Mouse (Mus musculus) layer of hippocampus, postnatal 10 days (tissue): ENCODE results near the gene Gm8251. TPM values are rescaled to one million over a fixed set of nuclear protein-coding genes. Genes with fewer than 3 reads are reported as not detected.
"Not testable (repeated sequence)": the region's sequence is repeated elsewhere in the genome, so short reads cannot be mapped to it uniquely, and the experiment has no call there.

Experiments
- DNase-seq, 2 experiments: peaks; one replicate each; pipeline ENCODE4 v3.0.0; 2021; ENCODE audit warnings: low spot score in 2 of 2
- long read RNA-seq: library from polyadenylated mRNA; stranded (forward); transcript quantifications from one replicate; pipeline ENCODE4 v2.0.0, GENCODE M21; 2023
- total RNA-seq, 2 experiments: library from RNA; stranded (reverse); gene quantifications; 2 replicates each; pipeline ENCODE4 v1.2.3; 2021

Gene Gm8251
- not detected for total RNA-seq
- long read RNA-seq = 0 reads

DNA sequence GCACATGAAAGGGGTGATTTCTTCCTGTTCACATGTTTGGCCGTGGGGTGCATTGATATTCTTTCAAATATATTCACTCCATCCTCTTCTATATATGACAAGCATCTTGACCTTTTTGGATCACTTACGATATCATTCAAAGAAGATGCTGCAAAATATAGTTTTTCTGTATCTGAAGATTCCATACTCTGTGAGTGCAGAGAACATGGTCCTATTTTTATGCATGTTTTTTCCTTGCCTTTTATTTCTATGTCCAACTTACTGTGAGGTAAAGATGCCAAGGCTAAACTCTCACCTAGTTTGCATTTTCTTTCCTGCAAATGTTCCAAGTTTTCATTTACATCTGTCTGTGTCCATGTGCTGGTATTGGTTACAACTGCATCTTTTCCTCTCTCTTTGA, at the start of gene Gm8251:
Gene Gm8251, minus strand, starts transcription at position 101 of the 400 bp plus-strand sequence.
- DNase-seq = no peak

DNA sequence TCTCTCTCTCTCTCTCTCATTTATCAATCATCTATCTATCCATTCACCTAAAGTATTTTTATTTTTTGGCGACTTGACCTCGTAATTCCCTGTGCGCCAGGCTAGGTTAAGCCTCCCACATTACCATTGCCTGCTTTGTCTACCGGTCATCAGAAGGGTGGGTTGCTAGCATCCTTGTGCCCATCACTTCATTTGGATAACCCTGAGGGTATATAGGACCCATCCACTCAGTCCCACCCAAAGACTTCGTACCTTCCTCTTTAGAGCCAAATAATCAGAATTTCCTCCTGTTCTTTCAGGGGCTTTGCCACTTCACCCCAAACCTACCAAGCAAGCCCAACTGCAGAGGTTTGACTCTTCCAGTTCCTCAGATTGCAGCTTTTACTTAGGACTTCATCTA, 41.2 kb upstream of the Gm8251 start:
- no peak for DNase-seq

DNA sequence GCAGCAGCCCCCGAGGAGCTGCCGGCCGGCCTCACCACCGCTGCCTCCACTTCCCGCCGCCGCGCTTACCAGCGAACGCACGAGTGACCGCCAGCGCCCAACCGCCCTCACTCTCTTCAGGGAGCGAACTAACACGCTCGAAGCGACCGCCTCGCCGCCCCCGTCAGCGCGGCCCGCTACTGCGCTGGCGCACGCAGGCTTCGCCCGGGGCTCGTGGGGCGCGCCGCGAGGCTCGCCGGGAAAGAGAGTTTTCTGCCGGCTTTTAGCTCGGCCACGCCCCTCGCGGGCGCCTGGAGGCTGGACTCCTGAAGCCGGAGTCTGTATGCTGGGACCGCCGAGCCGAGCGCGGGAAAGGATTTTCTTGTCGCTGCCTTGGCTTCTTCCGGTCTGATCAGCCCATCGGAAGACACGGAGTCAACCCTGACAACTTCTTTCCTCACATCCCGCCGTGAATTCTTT, 40.6 kb upstream of the Gm8251 start, which contains the start of gene Tex30:
Gene Tex30, minus strand, starts transcription at position 183 of the 459 bp plus-strand sequence.
- DNase-seq = peak; percentile 88 to 94

DNA sequence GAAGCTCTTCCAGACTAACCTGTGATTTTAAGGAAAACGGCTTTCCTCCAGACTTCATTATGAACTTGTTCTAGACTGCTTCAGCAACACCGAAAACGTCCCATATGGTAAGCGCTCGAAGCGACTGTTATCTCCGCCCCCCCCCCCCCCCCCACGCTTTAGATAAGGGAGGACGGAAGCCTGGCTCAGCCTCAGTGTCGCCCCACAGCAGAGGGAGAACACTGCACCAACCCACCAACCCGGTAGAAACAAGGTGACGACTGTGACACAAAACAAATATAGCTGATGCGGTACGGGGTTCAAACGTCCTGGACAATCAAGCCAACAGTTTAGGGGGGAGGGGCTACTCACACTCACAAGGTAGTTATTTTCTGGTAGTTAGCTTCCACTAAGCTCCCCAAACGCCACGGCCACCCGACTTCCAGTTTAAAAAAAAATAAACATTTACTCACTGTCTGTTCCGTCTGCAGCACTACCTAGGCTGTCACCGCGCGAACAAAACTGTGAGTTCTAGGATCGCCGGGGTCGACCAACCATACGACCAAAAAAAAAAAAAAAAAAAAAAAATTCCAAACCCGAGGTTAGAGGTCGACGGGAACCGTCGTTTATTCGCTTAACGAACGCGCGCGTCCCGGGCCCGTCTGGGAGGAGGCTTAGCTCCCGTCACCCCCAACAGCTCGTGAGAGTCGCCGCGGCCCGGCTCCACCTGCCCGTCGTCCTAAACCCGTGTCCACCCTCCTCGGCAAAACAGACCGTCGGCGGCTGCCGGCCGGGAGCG, 39.9 kb upstream of the Gm8251 start:
- DNase-seq = peak; percentile 19 to 31

DNA sequence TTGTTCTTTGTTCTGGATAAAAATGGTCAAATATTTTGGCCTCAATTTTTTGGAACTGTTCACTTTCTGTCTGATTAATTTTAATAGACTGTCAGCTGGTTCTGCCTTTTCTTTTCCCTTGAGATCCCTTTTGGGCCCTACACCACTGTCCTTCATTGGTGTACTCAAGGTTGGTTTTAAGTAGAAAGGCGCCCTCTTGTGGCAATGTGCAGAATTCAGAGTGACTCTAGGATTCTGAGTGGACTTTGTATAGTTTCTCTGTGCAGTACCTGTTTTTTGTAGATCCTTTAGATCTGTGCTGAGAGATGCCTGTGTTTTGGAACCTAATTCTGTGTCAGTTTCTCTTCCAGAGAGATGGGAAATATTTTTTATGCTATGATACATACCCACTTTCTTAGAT, 2.9 kb upstream of the Gm8251 start:
- peak; percentile 46 to 62 for DNase-seq

DNA sequence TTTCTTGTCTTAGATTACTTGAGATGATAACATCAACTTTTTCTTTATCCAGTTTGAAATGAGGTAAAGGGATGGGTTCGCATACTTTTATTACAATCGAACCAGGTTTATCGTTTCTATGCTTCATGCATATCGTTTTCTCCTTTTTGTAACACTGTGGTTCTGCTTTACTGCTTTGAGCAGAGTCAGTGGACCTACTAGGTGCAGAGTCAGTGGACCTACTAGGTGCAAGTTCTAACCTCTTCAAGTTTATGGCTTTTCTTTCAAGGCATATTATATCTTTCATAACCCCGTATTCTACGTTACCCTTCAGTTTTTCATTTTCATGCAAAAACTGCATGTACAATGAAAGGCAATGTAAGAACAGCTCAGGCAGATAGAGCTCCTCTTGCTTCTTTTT, 1.7 kb upstream of the Gm8251 start:
- DNase-seq = no peak

DNA sequence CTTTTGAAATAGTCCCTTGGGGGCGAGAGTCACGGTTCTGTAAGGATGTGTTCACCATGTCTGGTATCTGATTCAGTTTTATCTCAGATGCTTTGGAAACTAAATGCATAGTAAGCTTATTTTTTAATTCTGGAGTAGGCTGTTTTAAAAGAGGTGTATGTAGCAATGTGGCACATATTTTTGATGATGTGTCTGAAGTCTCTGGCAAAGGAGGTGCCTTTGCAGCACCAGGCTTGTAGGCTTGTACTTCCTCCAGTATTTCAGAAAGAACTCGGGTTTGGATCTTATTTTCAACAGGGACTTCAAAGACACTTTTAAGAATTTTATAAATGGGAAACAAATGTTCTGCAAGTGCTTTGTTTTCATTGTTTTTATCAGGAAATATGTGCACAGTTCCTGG, 3.9 kb downstream of the Gm8251 start:
- DNase-seq = no peak

DNA sequence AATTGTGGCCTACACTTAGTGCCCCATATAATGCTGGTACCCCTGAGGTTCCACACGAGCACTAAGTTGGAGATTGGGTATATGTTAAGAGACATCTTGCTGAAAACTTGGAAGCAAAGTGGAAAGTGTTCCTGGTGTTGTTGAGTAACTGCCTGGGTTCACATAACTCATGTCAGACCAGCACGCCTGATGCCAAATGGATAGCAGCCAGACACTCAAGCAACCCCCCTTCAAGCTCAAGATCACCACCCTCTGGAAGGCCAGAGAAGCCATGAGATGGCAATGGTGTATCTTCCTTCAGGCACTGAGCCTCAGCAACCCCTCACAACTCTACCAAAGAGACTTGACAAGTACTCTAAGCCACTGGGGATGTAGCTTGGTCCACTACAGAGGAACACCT, 15.2 kb downstream of the Gm8251 start:
- no peak for DNase-seq

DNA sequence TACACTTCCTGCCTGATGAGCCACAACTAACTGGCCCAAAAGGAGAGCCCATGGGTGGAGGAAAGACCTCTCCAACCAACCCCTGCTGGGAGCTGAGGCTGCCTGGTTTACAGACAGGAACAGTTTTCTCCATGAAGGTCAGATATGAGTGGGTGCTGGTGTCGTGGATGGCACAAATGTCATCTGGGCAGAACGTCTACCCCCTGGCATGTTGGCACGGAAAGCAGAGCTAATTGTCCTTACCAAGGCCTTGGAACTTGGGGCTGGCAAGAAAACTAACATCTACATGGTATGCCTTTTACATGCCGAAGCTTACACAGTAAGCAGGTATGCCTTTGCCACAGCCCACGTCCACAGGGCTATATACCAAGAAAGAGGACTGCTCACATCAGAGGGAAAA, 16.0 kb downstream of the Gm8251 start:
- not testable (repeated sequence) for DNase-seq

DNA sequence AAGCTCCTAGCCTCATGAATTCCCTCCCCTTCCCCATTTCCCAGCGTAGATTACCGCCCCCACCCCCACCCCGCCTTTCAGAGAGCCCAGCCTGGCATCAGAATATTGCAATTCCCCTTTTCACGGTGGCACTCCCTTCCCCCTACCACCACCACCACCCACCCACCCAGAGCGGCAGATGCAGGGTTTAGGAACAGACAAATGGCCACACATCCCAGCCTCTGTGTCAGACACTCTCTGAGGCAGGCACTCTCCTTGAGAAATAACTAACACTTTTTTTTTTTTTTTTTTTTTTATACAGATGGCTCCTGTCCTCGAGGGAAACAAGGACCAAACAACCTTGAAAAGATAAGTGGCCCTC, 19.2 kb downstream of the Gm8251 start:
- no peak for DNase-seq

DNA sequence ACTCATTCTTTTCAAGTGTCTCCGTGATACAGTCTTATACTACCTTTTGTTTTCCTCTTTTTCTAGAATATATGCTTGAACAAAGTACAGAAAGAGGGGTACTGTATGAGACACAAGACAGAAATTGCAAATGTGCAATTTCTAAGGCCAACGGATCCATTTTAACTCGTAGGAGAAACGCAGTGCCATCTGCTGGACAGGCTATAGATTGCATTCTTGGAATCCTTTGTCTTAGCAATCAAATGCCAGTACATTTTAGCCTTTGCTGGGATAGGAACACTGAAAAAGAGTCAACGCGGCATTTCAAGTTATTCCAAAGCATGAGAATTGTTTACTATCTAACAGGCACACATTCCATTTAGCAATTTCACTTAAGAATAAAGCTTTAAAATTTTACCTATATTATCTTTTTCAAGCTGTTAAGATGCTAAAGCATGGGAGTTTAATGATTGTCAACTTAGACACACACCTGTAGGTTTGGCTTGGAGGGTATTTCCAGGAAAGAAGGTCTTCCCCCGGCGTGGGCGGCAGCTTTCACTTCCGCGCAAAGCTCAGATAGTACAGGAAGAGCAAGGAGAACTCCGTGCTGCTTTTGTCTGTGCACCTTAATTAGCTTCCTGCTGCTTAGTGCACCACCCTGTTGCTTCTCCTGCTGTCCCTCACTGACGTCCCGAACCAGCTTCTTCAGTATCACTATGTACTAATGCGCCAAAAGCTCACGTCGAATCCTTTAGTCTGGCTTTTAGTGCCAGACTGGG, 19.8 kb downstream of the Gm8251 start:
- DNase-seq = peak; percentile 67 to 69

DNA sequence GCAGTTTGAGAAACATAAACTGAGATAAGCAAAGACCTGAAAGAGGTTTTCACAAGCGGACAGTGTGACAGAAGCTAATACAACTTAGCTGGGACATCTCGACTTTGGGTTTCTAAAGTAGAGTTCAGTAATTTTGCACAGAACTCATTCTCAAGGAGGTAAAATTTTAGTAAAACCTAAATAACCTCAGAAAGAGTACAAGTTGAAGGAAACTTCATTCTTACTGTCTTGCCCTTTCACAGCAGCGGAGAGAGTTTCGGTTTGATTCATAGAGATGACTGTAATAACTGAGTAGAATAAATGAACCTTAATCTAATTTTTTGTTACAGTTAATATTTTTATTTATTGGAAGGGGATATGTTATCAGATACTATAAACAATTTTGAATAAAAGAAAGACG, 28.8 kb downstream of the Gm8251 start:
- no peak for DNase-seq

DNA sequence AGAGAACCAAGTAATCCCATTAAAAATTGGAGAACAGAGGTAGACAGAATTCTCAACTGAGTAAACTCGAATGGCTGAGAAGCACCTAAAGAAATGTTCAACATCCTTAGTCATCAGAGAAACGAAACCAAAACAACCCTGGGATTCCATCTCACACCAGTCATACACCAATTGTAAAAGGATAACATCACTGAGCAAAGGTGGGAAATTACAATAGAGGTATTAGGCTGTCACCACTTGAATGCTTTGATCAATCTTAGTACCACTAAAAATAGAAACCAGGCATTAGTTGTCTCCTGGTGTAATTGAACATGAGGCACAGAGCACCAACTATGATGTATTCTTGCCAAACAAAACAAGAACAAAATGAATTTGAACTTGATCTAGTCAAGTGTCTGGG, 29.5 kb downstream of the Gm8251 start:
- DNase-seq = no peak

DNA sequence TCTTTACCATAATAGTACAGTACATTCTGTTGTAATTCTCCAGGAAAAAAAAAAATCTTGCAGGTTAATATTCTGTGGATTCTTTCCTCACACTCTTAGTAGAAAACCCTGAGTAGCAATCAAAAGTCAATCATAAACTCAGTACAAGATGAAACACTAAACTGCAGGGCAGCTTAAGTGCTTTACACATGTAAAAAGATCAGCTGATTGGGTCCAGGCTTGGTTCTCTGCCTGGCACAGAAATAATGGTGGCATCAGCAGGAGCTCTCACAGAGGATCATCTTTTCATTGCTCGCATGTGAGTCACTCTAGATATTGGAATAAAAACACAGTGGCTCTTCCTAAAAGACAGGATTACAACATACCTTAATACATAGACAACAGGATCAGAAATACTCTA, 34.1 kb downstream of the Gm8251 start:
- DNase-seq = no peak

DNA sequence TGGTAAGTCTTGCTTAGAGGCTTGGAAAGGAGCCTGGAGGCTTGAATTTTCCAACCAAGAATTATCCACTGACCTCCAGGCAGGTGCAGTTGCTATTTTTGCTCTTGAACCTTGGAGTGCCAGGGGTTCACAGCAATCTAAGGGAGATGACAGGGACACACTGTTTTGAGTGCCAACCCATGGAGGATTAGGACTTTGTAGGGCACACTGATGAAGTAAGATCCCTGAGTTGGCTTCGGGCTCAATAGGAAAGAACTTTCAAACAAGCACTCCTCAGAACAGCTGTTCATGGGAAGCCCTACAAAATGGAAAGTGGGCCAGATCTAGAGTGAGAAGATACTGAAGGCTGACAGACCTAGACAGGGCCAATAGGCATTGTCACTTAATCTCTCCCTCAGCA, 39.1 kb downstream of the Gm8251 start:
- DNase-seq = no peak

DNA sequence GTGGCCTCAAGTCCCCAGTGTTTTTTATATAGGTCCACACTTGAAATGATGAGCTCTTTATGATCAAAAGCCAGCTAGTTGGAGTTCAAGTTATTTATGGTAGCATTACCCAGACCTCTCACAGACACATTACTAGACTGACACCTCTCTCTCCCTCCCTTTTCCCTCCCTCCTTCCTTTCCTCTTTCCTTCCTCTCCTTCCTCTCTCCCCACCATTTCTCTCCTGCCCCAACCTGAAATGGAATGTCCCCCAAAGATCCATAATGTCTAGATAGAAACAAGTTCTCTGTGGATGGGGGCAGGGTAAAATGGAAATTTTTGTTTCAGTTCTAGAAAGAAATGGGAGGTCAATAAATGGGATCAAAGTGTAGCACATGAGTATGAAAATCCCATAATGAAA, 41.8 kb downstream of the Gm8251 start, which contains the start of gene Mettl21c:
Gene Mettl21c, minus strand, starts transcription at position 101 of the 400 bp plus-strand sequence.
- DNase-seq = no peak

DNA sequence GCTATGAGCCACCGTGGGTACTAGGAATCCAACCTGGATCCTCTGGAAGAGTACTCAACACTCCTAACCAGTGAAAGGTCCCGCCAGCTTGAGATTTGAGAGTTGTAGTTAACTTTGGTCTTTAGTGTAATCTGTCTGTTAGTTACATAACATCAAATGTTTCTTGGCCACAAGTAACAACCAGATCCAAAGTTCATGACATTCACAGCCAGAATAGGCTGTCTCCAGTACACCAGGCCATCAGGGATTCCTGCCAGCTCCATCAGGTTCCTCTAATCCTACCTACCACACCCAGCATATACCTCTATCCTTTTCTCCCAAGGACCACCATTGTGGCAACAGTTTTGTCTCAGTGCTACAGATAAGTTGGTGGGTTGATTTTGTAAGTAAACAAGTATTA, 46.2 kb downstream of the Gm8251 start:
- no peak for DNase-seq

Other genes with a start within 250 kb of the Gm8251 start
- 10 to 100 TPM; 29.0 to 31.0 TPM for gene Uxs1, start 234.1 kb downstream of the Gm8251 start, total RNA-seq
- gene Tpp2, start 128.3 kb downstream of the Gm8251 start, total RNA-seq = 10 to 100 TPM; 55.9 to 59.9 TPM
- gene Mettl21c, start 41.9 kb downstream of the Gm8251 start, total RNA-seq = under 1 TPM; 0.49 to 0.50 TPM
- gene Tex30, start 40.5 kb upstream of the Gm8251 start, total RNA-seq = 10 to 100 TPM in 1 of 2 experiments, 1 to 10 TPM in 1; 6.8 to 13.1 TPM
- gene Kdelc1, start 56.9 kb upstream of the Gm8251 start, total RNA-seq = 10 to 100 TPM; 11.6 to 13.1 TPM
- gene Bivm, start 57.0 kb upstream of the Gm8251 start, total RNA-seq = 10 to 100 TPM; 37.3 to 41.6 TPM
- gene Ercc5, start 85.8 kb upstream of the Gm8251 start, total RNA-seq = 10 to 100 TPM; 22.2 to 25.3 TPM
- gene Mettl21e, start 157.0 kb upstream of the Gm8251 start, total RNA-seq = not detected